Mouse (Mus musculus): ENCODE measurements at regions not wholly inside any gene's neighbourhood (a gene's known extent, or its start where the extent isn't known, plus 50 kb on each side); places are given as distances from the start of the nearest gene placed in this dataset.

DNA sequence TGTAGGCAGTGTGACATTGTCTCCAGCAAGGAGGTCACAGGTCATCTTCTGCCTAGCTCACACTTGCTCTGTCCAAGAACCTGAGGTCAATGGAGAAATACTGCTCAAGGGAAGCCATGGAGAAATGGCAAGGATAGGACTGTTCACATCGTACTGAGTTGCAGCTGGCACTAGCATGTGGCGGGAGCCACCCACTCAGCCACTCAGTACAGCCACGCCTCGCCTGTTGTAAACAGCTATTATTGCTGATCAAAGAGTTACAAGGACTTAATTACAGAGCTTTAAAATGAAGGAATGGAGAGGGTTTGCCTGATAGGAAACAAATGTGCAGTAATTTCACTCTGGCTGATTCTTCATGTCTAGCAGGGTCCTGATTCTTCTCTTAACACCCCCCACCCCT lies 64.8 kb downstream of the Dll1 start:
- DNase-seq (ENCODE audit: low spot score): no peak

DNA sequence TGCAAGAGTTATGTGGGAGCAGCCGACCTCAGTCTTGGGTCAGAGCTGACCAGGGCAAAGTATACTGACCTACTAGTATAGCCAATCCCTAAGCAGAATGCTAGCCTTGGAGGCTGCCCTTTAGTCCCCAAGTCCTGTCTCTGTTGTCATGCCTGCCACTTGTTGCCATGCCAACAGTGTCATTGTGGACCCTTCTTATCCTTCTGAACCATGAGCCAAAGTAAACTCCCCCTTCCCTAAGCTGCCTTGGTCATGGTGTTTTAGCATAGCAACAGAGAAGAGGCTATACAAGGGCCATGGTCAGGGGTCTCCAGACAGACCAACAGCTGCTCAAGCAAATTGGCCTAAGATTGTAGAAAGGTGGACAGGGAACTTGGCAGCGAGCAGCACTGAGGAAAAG lies 66.2 kb downstream of the Dll1 start:
- DNase-seq (ENCODE audit: low spot score): no peak

DNA sequence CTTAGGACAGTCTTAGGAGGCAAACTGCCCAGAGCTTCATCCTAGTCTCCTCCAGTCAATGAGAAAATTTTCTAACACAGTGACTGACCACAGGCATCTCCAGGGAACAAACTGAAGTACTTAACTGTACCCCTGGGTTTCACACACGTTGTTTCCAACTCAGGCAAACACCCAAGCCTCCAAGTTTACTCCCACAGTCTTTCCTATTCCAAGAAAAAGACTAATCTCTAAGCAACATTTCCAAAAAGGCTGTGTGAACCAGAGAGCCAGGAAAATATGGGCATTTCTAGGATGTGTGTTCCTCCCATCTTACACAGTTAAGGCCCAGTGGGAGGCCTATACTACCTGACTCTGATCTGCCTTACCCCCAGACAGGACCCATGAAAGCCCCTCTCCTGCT lies 74.6 kb downstream of the Dll1 start:
- DNase-seq (ENCODE audit: low spot score): no peak

DNA sequence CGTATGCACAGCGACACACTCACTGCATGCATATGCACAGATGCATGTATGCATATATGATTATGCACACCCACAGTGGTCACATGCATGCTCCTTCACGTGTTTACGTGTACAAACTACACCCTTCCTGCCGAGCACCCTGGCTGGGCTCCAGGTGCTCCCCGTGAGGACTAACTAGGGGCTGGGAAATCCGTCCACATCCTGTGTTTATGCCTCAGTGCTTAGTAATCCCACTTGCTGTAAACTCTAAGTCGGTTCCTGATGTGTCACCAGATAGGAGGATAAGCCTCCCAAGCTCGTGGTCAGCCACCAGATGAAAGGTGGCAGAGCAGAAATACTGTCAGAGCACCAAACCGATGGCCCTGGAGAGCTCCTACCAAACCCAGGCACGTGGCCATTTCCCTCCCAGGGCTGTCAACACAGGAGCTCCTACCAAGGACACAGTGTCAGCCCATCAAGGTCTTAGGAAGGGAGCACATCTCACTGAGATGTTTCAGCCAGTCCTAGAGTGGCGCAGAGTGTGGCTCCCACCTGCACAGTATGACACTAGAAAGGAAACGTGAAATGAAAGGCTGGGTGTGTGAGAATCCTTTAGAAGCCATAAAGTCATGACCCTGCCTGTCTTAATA lies 76.8 kb downstream of the Dll1 start:
- DNase-seq (ENCODE audit: low spot score): no peak

DNA sequence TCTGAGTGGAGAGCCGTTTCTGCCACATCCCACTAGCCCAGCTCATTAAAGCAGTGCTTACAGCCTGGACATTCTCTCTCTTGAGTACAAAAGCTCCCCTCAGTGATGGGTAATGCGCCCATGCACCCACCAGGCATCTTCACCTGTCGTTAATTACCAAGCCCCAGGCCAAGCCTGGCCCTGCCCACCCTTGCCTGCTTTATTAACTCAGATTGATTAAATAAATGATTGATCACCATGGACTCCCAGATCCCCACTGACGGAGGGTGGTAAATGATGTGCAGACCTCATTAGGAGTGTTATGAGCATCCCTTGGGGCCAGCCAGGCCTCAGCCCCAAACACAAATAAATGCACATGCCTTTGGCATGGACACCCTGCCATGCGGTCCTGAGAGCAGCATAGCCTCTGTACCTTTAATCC lies 82.5 kb downstream of the Dll1 start:
- DNase-seq (ENCODE audit: low spot score): no peak

DNA sequence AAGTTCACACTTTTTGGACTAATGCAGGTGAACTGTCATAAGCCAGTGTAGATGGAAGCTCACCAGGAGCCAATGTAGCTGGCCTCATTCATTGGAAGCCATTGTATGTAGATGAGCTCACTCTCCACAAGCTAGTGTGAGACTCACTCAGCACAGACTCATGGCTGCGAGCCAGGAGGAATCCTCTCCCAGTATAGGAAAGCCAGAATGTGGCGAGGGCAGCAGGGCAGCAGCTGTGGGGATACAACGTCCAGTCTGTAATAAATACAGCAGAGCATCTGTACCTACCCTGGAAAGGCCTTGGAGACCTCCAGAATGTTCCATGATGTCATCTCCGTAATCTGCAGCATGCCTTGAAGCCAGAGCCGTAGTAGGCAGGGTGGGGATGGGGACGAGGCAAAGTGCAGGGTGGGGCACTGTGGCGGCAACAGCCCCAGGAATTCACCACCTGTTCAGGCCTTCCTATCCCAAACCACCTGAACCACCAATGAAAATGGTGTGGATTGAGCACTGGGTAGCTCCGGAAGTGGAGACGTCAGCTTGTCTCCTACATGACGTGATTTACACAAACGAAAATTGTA lies 84.1 kb downstream of the Dll1 start:
- DNase-seq (ENCODE audit: low spot score): no peak

DNA sequence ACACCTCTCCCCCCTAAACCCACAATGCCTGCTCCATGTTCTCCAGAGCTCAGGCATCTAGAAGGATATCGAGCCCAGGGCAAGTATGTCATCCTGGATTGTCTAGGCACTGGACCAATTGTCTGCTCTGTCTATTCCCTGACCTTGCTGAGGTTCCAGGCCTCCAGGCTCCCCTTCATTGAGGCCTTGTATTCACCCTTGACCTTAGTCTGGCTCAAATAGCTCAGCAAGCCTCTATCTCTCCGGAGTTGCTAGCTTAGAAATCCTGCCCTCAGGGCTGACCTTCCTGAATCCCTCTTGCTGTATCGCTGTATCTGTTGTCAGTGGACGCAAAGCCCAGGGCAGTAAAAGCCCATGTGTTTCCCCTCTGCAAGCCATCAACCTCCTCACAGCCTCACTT lies 85.0 kb downstream of the Dll1 start:
- DNase-seq (ENCODE audit: low spot score): no peak

DNA sequence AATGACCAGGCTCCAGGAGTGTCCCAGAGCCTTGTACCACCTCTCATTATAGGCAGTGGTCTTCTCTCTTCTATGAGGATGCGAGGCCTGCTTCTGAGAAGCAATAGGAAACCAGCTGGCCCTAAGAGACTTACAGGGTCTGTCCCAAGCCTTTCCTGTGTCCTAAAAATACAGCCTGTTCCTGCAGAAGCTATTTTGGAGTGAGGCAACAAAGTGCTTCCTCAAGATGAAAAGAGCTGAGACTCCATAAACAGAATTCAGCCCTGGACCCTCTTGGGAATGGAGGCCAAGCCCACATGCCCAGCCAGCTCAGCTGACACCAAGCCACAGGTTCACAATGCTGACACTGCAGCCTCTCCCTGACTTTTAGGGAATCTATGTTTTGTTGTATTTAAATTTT lies 86.3 kb downstream of the Dll1 start:
- DNase-seq (ENCODE audit: low spot score): no peak

DNA sequence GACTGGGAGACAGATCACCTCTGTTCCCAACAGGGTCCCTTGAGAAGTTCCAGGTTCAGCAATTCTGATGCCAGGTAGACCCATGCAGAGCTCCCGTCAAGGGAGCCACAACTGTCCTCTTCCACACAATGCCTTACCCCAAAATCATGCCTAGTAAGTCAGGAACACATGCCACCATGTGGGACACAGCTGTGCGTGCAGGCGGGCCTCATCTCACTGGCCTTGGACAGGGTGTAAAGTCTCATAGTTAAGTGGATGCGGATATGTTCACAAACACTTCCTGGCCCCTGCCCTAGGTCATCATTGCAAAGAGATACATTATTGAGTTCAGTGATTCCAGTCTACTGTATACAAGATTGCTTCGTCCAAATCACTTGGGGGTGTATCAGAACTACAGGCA lies 87.6 kb downstream of the Dll1 start:
- no peak for DNase-seq (ENCODE audit: low spot score)

DNA sequence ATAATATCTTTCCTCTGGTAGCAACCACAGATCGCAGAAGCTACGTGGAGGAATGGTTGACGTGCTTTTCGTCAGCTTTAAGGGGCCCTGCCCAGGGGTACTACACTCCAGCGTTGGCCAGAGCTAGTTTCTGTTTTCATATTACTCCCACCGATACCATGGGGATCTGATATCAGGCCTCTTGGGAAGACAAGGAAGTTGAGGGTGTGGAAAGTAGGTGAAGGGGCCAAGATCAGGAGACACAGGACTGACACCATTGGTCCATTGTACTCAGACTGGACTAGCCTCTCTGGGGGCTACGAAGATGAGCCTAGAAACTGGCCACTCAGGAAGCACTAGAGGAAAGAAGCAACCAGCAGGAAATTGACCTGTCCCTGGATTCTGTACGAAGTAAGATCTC lies 88.0 kb downstream of the Dll1 start:
- DNase-seq (ENCODE audit: low spot score): no peak

DNA sequence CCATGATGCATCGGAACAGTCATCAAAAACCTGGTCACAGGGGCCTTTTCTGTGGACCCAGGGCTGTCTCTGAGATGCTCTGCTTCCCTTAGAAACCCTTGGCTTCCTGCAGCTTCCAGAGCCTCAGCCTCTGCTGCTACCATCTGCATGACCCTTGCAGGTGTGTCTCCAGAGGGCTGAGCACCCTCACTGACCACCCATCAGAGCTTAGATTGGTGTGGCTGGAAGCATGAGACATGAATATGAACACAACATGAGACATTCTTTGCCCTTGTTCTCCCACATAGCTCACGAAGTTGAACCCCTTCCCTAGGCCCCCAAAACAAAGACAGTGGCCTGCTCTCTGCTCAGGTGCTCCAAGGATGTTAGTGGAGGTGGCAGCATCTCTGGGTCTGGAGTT lies 90.1 kb downstream of the Dll1 start:
- no peak for DNase-seq (ENCODE audit: low spot score)

DNA sequence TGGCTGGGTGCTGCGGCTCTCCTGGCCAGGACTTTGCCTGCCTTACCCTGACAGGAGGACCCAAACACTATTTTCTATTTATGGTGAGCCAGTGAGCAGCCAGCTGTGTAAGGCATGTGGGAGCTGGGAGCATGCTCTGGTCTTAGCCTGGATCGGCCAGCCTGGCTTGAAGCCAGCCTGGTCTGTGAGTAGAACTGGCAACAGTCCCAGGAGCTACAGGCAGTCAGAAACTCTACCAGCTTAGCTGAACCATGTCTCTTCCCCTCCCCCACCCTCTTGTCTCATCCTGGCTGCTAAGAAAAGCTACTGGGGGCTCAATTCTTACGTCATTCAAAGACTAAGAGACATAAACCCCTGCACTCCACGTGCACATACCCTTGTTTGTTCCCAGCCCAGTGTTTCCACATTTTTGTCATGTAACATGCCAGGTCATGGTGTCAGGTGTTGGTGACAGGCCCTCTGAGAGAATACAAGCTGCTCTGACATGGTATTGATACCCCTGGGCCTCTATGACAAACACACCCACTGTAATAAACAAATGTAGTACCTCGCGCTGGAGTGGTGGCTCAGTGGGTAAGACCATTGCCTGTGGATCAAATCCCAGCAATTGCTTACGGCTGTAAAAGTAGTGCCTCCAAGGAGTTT lies 91.2 kb downstream of the Dll1 start:
- DNase-seq (ENCODE audit: low spot score): peak; percentile 30

DNA sequence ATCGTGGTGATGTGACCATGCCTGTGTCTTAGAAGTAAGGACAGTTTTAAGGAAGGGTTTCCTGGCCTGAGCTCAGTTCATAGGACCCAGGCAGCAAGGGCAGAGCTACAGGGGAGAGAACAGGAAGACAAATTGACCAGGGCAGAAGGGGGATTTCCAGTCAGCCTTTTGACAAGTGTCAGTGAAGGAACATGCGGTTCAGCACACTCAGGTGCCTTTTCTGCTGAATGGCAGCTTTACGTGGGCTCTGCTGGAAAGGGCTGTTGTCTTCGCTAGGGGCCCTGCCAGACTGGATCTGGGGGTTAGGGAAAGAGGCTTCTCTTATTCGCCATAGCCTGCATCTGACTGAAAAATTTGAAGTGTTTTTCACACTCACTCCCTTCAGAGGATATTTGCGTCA lies 106.8 kb downstream of the Dll1 start:
- no peak for DNase-seq (ENCODE audit: low spot score)

DNA sequence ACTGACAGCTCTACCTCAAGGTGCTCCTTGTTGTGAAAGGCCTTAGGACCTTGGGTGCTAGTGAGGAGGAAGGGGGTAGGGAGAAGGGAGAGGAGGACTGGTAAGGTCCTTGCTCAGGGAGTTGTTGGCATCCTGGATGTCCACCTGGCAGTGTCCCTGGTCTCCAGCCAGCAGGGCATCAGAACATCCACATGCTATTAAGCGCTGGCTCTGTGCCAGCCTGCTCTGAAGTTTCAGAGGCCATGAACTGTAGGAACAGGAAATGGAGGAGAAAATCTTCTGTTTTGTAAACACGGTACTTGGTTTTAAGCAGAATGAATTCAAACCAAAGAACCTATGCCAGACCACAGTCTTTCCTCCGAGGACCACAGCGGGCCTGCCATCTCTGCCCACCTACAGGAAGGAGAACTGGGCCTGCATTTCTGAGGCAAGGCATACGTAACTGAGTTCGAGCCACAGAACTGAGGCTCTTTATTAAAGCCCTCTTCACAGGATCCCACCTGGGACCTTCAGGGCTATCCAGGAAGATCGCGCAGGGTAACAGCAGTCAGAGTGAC lies 107.5 kb downstream of the Dll1 start:
- DNase-seq (ENCODE audit: low spot score): no peak

DNA sequence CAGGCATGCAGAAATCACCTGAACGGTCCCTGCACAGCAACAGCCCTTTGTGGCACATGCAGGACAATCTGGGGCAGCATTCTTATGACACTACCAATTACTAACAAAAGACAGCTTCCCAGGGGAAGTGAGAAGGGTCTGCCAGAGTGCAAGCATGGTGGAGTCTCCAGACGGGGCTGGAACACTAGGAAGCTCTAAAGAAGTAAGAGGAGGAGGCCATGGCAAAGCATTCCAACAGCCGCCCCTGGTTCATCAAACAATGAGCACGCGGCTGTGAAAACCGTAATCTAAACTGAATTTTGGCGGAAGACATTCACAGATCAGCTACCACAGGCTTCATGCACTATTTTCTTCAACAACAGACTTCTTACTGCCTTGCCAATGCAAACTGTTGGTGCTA lies 109.0 kb downstream of the Dll1 start:
- no peak for DNase-seq (ENCODE audit: low spot score)

DNA sequence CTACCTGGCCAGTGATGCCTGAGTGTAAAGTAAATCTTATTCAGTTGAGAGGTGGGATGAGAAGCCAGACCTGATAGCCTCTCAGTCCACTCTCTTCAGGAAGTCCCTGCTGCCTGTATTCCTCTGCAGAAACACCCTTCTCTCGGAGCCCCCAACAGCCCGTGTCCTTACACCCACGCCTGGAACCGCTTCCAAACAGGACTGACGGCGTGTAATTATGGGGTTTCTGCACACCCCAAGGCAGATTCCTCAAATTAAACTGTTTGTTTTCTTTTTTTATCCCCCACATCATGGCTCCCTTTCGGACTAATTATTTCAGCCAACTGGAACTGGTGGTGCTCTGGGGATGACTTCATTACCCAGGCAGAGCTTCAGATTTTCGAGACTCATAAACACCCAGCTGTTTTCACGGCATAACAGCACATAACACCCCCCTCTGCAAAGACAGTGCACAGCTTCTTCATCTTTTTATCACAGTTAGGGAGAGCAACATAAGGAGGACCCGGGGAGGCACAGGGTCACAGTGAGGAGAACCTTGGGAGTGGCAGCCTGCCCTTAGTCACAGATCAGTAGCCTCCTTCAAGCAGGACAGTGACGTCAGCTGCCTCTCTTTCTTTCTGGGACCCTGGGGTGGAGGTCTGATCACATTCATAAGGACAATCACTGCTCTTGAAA lies 117.1 kb downstream of the Dll1 start:
- DNase-seq (ENCODE audit: low spot score): no peak

DNA sequence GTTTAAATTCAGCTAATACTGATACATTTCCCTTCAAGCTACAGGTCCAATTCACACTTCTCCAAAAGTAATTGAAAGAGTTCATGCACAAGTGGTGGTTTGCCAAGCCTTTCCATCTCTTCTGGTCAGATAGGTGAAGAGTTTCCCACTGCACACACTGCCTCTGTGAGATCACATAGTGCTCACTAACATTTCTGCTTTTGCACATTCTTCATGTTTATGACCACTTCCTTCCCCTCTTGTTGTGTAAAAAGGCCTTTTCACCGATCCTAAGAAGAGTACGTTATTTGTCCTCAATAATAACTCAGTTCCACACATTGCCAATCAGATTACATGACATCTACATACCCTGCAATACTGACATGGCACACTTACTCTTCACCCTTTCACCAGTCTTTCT lies 120.8 kb downstream of the Dll1 start:
- DNase-seq (ENCODE audit: low spot score): no peak

DNA sequence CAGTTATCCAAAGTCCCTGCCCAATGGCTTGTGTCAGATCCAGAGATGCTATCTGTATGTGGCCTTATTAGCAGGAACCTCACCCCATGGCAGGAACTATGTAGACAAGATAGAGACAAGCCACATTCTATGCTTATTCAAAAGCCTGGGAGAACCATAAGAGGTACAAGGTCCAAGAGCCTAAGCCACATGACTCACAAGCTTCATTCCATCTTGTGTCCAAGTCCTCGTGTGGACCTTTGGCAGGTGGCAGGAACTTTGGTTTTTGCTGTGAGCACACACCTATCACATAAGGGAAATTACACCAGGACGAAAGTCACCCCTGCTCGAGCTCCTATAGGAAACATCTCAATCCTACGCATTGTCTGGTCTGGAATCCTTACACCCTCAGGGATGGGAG lies 122.9 kb downstream of the Dll1 start:
- DNase-seq (ENCODE audit: low spot score): no peak

DNA sequence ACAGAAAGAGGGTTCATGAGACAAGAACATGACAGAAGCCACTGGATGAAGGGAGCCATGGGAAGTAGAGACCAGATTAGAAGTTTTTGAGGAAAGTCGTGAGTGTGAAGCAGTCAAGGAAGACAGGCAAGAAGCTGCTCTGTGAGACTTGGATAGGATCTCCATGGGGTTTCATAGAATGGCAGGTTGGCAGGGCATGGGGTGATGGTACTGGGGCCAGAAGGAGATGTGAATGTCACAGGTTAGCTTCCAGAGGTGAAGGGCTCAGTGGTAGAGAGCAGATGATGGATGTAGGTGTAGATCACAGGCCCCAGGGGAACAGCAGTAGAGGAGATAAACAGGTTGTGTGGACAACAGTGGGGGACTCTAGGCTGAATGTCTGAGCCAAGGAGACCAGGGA lies 123.4 kb downstream of the Dll1 start:
- no peak for DNase-seq (ENCODE audit: low spot score)

DNA sequence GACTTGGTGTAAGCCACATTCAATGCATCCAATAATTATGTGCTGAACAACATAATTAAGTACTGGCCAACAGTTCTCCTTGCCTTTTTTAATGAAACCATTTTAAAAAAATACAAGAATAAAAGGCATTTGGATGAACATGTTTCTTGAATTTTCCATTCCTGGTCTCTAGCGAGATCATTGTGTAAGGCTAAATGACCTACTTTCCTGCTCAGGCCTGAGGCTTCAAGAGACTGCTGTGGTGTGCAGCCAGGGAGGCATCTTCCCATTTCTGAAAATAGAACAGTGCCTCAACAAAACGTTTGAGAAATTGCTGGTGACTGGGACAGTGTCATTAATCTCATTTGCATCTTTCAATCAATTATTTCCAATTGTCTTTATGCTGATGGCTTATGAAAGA lies 124.5 kb downstream of the Dll1 start:
- no peak for DNase-seq (ENCODE audit: low spot score)

DNA sequence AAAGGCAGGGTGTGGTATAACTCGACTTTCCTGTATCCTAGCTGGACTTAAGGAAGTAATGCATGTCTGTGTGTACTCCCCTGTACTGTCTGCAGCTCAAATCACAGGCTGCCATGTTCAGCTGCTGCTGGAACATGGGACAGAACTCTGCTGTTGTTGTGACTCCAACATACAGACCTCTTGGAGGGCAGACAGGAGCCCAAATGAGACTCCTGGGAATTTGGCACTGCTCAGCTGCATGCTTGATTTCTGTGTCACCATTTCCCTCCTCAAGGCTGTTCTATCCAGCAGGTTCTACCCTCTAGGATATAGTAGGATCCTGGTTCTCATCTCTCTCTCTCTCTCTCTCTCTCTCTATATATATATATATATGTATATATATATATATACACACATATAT lies 125.0 kb downstream of the Dll1 start:
- no peak for DNase-seq (ENCODE audit: low spot score)

DNA sequence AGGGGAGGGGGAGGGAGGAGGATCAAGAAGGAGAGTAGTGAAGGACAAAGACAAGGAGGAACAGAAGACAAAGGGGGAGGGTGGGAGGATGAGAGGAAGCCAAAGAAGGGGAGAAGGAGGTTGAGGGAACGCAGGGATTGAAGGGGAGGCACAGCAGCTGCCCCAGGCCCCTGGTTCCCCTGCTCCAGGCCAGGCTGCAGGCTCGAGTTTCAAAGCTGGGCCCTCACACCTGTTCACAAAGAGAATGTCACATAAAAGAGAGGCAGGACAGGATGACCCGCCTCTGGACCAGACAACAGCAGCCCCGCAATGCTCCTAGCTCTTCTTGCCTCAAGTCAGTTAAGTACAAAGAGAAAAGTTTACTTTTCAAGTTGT lies 128.3 kb downstream of the Dll1 start:
- no peak for DNase-seq (ENCODE audit: low spot score)
